Mouse (Mus musculus) 3134 (cell line): ENCODE results near the gene Luc7l2.
"Not testable (repeated sequence)": the region's sequence is repeated elsewhere in the genome, so short reads cannot be mapped to it uniquely, and the experiment has no call there.

ENCODE experiments used
- DNase-seq: peaks from one replicate; pipeline ENCODE4 v3.0.0-alpha.2; 2011; ENCODE audit warnings: low spot score; ENCODE audit not compliant: insufficient read length; ENCODE audit errors: extremely low read depth

Luc7l2 gene

DNA sequence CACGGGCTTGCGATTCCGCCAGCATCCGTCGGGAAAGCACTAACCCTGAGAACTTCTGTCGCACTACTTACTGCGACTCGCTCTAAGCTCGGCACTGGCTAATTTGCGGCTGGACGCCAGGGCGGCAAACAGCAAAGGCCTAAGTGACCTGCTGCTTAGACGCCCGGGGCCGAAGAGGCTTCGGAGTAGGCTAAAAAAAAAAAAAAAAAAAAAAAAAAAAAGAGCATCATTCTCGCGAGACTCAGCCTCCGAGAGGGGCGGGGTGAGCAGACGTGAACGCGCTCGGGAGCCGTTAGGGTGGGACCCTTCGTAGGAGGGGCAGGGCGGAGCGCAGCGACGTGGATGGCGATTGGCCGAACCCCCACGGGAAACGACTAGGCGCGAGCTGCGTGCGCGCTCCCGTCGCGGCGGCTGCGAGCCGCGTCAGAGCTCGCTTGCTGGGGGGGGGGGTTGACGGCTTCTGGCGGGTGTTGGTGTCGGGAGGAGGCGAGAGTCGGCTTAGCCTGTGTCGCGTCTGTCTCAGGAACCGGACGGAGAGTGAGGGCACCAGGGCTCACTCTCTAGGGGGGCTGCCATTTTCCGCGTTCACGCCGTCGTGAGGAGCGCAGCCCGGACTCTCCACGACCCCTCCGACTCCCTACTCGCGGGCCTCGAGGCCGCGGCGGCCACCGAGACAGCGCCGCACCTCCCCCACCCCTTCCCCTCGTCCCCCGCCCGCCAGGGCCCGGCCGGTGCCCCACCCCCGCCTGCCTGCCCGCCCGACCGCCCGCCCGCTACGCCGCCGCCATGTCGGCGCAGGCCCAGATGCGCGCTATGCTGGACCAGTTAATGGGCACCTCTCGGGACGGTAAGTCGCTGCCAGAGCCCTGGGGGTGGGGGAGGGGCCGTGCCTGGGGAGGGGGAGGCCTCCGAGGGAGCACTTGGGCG lies at the start of gene Luc7l2:
Gene Luc7l2, plus strand, starts transcription at position 273 of the 927 bp plus-strand sequence.
- DNase-seq = peak; percentile 98

DNA sequence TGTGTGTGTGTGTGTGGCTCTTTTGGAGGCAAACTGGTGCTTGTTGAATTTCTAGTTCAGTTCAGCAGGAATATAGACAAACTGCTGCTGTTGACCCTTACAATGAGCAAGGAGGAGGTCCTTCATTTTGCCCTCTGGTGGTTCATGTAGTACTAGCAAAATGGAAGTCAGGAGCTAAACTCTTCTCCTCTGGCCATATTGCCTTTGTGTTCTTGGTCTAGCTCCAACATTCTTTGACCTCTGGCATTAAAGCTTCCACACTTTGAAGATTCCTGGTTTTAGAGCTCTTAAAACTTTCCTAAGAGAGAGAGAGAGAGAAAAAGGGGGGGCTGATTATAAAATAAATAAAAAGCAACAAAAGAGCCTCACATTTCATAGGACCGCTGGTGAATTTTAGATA lies 39.0 kb upstream of the Luc7l2 start:
- no peak for DNase-seq

DNA sequence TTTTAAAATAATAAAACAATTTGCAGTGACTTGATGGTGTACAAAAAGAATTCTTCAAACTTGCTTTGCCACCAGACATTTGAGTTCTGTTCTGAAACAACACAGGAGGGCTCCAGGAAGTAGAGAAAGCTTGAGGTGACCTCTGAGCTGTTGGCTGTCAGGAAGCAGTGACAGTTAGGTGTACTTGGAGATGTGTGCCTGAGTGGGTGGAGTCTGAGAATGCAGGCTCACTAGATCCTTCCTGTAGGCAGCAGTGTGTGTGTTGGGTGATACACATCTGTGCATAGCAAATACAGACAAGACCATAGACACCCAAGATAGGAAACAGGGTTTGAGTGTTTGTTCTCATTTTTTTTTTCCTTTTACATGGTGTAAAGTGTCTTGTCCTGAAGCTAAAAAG lies 38.3 kb upstream of the Luc7l2 start:
- no peak for DNase-seq

DNA sequence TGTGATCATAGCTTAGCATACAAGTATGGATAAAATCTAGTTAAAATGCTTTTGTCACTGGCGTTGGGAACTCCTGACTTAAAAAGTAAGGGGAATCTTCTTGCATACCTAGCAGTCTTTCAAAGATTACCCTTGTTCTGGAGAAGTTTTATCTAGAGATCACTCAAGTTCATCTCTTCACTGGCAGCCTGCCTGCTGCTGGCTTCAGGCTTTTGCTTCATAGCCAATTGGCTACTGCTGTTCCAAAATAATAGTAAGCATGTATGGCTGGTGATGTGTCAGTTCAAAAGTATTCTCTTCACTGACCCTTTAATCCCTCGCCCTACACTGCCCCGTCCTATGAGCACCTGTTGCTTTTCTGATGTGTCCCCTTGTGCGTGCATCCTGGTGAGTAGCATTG lies 35.9 kb upstream of the Luc7l2 start:
- no peak for DNase-seq

DNA sequence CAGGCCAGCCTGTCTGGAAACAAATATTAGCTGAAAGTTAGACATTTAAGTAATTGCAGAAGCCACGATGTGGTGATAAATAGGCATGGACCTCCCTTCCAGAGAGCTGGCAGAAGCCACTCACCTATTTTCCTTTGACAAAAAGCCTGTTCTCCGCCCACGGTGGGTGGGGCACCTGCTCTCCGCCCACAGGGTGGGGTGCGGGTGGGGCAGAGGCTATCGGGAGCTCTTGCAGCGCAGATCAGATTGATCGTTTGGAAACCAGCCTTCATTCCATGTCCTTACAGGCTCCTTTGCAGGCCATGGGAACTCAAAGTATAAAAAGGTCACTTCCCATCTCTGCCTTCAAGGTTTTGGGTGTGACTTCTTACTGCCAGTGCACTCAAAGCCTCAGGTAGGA lies 27.3 kb upstream of the Luc7l2 start:
- no peak for DNase-seq

DNA sequence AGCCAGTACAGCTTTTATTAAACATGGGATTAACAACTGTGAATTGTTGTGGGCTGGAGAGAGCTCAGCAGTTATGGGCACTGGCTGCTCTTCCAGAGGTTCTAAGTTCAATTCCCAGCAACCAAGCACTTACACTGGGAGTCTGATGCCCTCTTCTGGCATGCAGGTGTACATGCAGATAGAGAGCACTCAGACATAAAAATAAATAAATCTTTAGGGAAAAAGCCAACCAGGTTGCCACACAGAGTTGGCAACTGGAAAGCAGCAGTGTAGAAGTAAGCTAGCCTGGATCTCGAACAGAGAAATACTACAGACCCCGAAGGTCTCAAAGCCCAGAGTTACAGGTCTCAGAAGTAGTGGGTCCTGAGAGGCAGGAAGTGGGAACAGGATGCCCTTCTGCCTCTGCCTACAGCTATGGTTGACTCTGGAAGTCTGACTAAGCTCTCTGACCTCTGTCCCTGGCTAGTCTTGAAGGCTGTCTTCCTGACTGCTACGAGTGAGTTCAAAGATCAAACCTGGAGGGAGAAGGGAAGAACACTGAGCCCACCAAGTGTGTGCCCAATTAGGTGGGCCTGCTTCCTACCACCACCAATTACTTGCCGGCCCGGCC lies 19.8 kb upstream of the Luc7l2 start:
- DNase-seq = peak; percentile 44

DNA sequence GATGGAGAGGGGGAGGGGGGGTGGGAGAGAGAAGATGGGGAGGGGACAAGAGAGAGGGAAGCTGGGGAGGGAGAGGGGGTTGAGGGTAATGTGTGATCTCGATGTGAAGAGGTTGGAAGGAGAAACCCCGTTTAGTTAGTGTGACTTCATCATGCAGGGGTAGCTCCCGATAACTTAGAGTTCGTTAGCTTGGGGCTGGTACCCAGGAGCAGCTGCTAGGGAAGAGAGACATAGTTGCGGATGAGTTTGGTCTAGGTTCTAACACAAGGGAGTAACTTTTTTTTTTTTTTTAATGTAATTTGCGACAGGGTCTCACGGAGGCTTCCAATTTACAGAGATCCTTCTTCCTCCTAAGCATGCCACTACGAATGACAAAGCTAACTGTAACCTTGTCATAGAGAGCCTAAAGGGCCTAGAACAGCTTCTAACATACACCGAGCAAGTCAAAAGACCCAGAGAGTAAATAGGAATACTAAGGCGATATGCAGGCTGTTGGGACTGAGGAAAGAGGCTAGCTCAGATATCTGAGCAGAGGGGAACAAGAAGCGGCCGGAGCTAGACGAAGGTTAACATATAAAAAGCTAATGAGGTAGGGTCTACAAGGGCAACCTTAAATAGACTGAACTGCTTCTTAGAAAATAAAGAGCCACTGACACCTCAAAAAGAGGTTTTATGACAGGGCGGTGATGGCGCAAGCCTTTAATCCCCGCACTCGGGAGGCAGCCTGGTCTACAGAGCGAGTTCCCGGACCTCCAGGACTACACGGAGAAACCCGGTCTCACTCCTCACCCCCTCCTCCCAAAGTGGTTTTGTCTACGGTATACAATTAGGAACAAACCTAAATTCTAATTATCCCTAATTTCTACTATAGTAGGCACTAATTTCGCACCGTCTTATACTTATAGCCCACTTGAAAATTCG lies 18.4 kb upstream of the Luc7l2 start:
- DNase-seq = no peak

DNA sequence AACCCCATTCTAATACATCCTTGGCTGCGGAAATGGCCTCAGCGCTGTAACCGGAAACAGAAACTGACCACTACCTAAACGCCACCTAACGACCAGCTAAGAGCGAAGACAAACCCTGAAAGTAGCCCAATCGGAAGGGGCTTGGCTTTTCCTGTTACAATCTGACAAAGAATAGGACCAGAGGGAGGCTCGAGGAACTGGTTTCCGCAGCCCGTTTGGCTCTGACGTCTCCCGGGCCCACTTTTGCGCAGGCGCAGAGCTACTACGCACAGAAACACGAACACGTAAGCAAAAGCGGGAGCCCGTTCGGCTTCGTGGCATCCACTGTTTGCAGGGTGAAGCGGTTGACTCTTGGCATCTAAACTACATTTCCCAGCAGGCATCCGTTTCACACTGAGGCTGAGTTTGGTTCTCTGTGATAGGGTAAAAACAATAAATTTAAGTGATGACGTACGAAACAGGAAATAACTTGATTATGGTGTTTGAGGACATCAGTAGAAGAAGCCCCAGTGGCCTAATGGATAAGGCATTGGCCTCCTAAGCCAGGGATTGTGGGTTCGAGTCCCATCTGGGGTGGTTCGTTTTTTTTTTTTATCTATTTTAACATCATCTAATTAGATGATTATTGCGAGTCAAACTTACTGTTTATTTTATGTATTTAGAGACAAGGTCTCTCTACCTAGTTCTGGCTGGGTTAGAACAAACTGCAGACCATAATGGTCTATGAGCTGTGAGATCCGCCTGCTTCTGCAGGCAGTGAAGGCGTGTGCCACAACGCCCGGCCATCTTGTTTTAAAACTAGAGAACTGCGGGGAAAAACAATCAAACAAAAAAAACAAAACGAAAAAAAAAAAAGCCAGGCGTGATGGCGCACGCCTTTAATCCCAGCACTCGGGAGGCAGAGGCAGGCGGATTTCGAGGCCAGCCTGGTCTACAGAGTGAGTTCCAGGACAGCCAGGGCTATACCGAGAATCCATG lies 17.4 kb upstream of the Luc7l2 start, which contains the start of gene Fmc1:
Gene Fmc1, plus strand, starts transcription at position 75 of the 978 bp plus-strand sequence.
- DNase-seq = peak; percentile 95

DNA sequence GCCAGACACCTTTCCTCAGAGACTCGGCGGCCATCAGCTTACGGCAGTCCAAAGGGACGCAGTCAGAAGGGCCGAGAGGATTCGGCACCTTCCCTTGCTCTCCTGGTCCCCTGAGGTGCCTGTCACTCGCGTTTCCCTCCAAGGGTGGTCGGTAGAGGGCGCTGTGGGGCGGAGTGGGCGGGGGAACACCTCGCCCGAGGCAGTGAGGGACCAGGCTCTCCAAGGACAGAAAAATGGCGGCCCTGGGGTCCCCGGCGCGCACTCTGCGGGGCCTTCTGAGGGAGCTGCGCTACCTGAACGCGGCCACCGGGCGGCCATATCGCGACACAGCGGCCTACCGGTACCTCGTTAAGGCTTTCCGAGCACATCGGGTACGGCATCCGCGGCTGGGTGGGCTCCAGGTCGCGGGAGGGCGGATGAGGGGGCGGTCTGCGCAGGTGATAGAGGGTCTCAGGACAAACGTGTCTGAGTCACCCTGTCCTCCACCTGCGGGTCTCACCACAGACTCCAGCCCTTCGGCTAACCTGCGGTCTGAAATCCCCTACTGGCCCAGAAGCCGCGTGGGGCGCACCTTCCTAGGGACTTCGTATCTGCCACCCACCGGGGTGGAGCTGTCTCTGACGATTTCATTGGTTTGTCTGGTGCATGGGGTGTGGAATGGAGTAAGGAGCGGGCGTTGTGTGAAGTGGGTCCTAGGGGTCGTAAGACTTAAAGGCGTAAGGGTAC lies 16.3 kb upstream of the Luc7l2 start:
- peak; percentile 95 for DNase-seq

DNA sequence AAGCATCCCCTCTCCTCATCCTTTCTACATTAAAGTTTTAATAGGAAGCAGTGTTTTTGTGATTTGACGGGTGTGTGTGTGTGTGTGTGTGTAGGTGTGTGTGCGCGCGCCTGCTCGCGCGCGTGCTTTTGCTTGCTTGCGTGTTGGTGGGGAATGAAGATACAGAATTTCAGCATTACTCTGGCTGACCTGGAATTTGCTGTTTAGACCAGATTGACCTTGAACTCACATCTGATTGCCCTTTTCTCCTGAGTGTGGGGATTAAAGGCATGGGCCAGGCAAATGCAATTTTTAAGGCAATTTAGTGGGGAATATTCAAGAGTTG lies 15.8 kb upstream of the Luc7l2 start:
- no peak for DNase-seq

DNA sequence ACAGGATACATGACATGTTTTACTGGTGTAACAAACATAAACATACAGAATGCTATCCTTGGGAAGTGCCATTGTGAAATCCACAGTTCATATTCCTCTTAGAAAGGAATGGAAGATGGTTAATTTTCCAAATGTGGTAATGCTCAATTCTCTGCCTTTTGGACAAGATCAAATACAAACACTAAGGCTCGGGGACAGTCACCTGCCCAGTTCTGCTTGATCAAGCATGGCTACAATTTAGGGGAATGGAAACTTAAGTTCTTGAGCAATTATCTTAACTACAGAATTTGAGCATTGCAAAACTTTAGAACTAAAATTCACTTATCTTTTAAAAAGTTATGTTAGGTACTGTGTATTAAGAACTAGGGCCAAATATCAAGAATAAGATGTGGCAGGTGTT lies 15.3 kb upstream of the Luc7l2 start:
- no peak for DNase-seq

DNA sequence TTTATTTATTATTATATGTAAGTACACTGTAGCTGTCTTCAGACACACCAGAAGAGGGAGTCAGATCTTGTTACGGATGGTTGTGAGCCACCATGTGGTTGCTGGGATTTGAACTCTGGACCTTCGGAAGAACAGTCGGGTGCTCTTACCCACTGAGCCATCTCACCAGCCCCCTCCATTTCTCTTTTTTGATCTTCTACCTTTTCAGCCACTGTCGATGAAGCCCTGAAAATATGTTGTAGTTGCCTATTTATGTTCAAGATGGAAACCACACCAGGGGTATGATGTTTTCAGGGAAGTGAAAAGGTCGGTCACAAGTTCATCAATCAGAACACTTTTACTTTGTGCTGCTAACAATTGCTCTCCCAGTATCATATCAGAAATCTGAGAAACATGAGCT lies 7.0 kb upstream of the Luc7l2 start:
- not testable (repeated sequence) for DNase-seq

DNA sequence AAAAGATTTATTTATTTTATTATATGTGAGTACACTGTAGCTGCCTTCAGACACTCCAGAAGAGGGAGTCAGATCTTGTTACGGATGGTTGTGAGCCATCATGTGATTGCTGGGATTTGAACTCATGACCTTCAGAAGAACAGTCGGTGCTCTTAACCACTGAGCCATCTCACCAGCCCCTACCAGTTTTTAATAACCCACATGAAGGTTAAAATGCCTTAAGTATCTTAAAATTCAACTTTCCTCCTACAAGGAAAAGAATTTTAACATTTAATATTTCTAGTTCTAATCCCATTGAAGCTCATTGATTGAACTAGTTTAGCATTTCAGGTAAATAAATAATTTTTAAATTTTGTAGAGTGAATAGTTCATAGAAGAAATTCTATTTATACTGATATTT lies 4.1 kb upstream of the Luc7l2 start:
- not testable (repeated sequence) for DNase-seq

DNA sequence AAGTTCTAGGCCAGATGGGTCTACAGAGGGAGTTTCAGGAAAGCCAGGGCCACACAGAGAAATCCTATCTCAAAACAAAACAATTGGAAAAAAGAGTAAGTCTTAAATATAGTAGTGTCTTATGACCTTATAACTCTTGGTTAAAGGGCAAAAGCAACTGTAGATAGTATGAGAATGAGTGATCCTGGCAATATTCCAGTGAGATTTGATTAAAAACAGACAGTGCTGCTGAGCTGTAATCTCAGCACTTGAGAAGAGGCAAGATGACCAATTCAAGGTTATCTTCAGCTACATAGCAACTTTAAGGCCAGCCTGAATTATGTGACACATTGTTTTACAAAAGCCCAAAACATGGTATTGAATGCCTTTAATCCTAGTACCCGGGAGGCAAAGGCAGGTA lies 3.4 kb upstream of the Luc7l2 start:
- DNase-seq = no peak

DNA sequence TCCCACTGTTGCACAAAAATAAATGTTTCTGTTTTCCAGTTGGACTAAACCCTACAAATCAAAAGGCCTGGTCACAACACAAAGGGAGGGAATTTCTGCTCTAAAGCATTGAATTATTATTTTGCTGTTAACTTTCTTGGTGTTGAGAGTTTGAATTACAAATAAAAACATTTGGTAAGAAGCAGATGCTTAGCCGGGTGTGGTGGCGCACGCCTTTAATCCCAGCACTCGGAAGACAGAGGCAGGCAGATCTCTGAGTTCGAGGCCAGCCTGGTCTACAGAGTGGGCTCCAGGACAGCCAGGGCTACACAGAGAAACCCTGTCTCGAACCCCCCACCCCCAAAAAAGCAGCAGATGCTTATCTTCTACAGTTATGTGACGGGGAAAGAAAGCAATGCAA lies 2.5 kb upstream of the Luc7l2 start:
- DNase-seq = not testable (repeated sequence)

DNA sequence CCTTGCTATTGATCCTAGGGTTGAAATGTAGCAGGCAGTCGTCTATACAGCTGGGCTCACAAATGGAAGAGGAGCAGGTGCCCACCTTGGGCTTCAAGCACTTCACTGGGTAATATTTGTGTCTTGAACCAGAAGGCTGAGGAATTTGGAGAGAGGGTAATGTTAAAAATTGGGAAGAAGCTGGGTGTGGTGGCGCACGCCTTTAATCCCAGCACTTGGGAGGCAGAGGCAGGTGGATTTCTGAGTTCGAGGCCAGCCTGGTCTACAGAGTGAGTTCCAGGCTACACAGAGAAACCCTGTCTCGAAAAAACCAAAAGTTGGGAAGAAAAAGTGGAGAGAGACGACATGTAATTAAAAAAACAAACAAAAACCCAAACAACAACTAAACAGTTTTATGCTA lies 1.3 kb upstream of the Luc7l2 start:
- not testable (repeated sequence) for DNase-seq

DNA sequence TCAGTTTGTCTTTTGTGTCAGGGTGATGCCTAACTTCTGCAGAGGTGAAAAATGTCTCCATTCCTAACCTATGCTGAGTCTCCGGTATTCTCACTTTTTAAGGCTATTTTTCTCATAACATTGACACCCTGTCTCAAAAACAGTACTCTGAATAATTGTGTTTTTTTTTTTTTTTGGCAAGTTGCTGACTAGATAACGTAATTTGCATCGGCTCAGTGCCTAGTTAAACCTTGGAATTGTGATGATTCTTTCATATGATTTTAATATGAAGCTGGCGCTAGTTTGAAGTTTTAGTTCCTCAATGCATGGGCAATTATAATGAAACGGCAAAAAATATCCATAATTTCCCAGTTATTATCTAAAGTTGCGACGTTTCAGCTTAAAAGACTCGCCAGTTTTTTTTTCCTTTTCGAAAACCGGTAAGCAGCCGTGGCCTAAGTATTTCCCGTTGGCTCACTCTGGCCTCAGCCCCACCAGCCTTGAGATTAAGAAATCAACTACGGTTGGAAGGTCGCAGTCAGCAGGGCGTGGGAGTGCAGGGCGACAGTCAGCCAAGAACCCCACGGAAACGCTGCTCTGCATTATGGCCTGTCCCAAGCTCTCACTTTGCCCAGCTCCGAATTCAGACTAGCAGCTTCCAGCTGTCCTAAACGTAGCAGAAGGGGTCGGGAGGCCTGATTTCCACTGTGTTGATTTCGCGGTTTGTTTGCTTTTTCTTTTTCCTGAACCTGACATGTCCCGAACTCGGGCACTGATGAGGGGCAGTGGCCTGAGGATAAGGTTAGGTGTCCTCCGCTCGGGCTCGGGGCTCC lies 678 bp upstream of the Luc7l2 start:
- DNase-seq = no peak

DNA sequence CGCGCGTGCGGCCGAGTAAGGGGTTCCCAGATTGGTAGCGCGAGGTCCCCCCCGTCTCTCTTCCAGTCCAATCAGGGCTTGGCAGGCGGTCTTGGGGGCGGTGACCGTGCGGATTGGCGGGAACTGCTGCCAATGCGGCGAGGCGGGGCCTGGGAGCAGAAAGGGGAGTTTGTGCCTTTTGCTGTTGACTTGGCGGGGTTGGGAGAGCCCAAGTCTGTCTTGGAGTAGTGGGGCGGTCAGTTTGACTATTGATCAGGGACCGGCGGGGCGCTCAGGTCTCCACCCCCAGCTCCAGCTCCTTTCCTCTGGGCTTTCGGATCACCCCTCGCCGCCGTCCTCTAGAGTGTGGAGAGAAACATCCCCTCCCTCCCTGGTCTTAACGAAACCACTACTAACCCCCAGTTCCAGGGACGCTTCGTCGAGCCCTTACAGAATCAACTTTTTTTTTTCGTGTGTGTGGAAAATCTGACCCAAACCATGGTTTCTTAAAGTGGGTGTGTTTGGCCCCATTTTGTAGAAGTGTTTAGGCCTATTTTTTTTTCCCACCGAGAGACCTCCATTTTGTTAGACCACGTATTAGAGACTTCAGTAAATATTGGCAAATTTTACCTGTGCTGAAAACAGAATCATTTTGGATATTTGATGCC lies 978 bp downstream of the Luc7l2 start:
- peak; percentile 94 for DNase-seq
